Mouse (Mus musculus) adrenal gland, adult 2 months (tissue): ENCODE data around the gene N4bp1. TPM values are rescaled to one million over a fixed set of nuclear protein-coding genes. Genes with fewer than 3 reads are reported as not detected.

Source experiments
- DNase-seq: peaks from one replicate; pipeline ENCODE4 v3.0.0; 2021
- polyA plus RNA-seq: library from polyadenylated mRNA; depleted of rRNA; stranded (reverse); fragments of >200 nt; gene quantifications from 2 replicates; pipeline ENCODE4 v1.2.3, GENCODE M21; 2012
- total RNA-seq, 2 experiments: library from RNA; stranded (reverse); gene quantifications; 2 replicates each; pipeline ENCODE4 v1.2.3; 2021

The N4bp1 gene
- total and polyA plus RNA-seq, 3 experiments: 19.9 to 45.6 (median 23.2) TPM

GRCm38 (mm10) chr8:86825674-86826448, 59.2 kb downstream of the N4bp1 start:
- DNase-seq: no peak

GRCm38 (mm10) chr8:86824735-86825134, 60.3 kb downstream of the N4bp1 start:
- DNase-seq: no peak

- DNase-seq: peak; percentile 24
These were observed 64.3 kb downstream of the N4bp1 start for GRCm38 (mm10) chr8:86820756-86821201.

- DNase-seq: no peak
These were observed 64.8 kb downstream of the N4bp1 start for GRCm38 (mm10) chr8:86820186-86820755.

- DNase-seq: peak; percentile 41
These were observed 65.6 kb downstream of the N4bp1 start for GRCm38 (mm10) chr8:86819426-86819825.

GRCm38 (mm10) chr8:86808990-86809960, 75.8 kb downstream of the N4bp1 start:
- peak; percentile 64 for DNase-seq

GRCm38 (mm10) chr8:86808239-86808638, 76.8 kb downstream of the N4bp1 start:
- peak; percentile 52 for DNase-seq

- DNase-seq: no peak
These were observed 83.1 kb downstream of the N4bp1 start for GRCm38 (mm10) chr8:86801988-86802387.

GRCm38 (mm10) chr8:86800966-86801365, 84.1 kb downstream of the N4bp1 start:
- DNase-seq: peak; percentile 60

- no peak for DNase-seq
These were observed 86.9 kb downstream of the N4bp1 start for GRCm38 (mm10) chr8:86798141-86798540.

GRCm38 (mm10) chr8:86797705-86798104, 87.4 kb downstream of the N4bp1 start:
- no peak for DNase-seq

GRCm38 (mm10) chr8:86794716-86795115, 90.3 kb downstream of the N4bp1 start:
- no peak for DNase-seq

GRCm38 (mm10) chr8:86791542-86791941, 93.5 kb downstream of the N4bp1 start:
- DNase-seq: no peak

- DNase-seq: no peak
These were observed 95.5 kb downstream of the N4bp1 start for GRCm38 (mm10) chr8:86789576-86789975.

GRCm38 (mm10) chr8:86787891-86788420, 97.1 kb downstream of the N4bp1 start:
- DNase-seq: peak; percentile 67

- DNase-seq: no peak
These were observed 98.6 kb downstream of the N4bp1 start for GRCm38 (mm10) chr8:86786498-86786897.

- no peak for DNase-seq
These were observed 104.0 kb downstream of the N4bp1 start for GRCm38 (mm10) chr8:86781094-86781493.

- no peak for DNase-seq
These were observed 105.9 kb downstream of the N4bp1 start for GRCm38 (mm10) chr8:86779207-86779606.

- no peak for DNase-seq
These were observed 114.9 kb downstream of the N4bp1 start for GRCm38 (mm10) chr8:86769945-86770715.

- peak; percentile 87 for DNase-seq
These were observed 116.6 kb downstream of the N4bp1 start for GRCm38 (mm10) chr8:86768499-86768898.

- peak; percentile 50 for DNase-seq
These were observed 118.4 kb downstream of the N4bp1 start for GRCm38 (mm10) chr8:86766548-86767211.
